Mouse (Mus musculus): ENCODE data around the gene Ifitm3. TPM values are rescaled to one million over a fixed set of nuclear protein-coding genes. Genes with fewer than 3 reads are reported as not detected.

Ifitm3 gene
- total and polyA plus RNA-seq, 2 experiments from 2014 or later: 35.9 to 78.8 TPM

- no peak overlapping the region for H3K4me3 ChIP-seq (ENCODE audit: low read depth, low read length)
- H3K27me3 ChIP-seq (ENCODE audit: insufficient read depth, low read length): no peaks in the 10 kb centered on the region
- H3K4me1 ChIP-seq (ENCODE audit: insufficient read depth): no peaks in the 10 kb centered on the region
- no peaks in the 10 kb centered on the region for H3K9me3 ChIP-seq (ENCODE audit: low read length)
- no peak for DNase-seq
- no peak for ATAC-seq
- WGBS: 83% methylated on average over 9 of the region's 9 CpGs
- no peak overlapping the region for H3K4me2 ChIP-seq (ENCODE audit: low read depth)
- no peak overlapping the region for H3K27ac ChIP-seq (ENCODE audit: low read depth, low read length)
- H3K9ac ChIP-seq: no peak overlapping the region
- H3K36me3 ChIP-seq (ENCODE audit: insufficient read depth): no peaks in the 10 kb centered on the region
- TF ChIP-seq CTCF (IDR thresholded peaks at IDR 0.05; ENCODE audit: low read depth): no peak
Measured at GRCm38 (mm10) chr7:141032458-141033167, 22.0 kb upstream of the Ifitm3 start.

- Histone ChIP-seq H3K4me3 (ENCODE audit: low read depth, low read length) (no peak overlapping the region), H3K9ac (no peak overlapping the region), H3K36me3 (ENCODE audit: insufficient read depth) (no peaks in the 10 kb centered on the region), H3K4me2 (ENCODE audit: low read depth) (no peak overlapping the region), H3K4me1 (ENCODE audit: insufficient read depth) (no peaks in the 10 kb centered on the region), H3K27ac (ENCODE audit: low read depth, low read length) (no peak overlapping the region), H3K27me3 (ENCODE audit: insufficient read depth, low read length) (no peaks in the 10 kb centered on the region), H3K9me3 (ENCODE audit: low read length) (no peaks in the 10 kb centered on the region)
- DNase-seq (no peak), ATAC-seq (no peak)
- no peak for TF ChIP-seq CTCF (IDR thresholded peaks at IDR 0.05; ENCODE audit: low read depth)
- 35% methylated on average over 3 of the region's 3 CpGs for WGBS
Measured at GRCm38 (mm10) chr7:141030390-141030789, 19.8 kb upstream of the Ifitm3 start.

DNA sequence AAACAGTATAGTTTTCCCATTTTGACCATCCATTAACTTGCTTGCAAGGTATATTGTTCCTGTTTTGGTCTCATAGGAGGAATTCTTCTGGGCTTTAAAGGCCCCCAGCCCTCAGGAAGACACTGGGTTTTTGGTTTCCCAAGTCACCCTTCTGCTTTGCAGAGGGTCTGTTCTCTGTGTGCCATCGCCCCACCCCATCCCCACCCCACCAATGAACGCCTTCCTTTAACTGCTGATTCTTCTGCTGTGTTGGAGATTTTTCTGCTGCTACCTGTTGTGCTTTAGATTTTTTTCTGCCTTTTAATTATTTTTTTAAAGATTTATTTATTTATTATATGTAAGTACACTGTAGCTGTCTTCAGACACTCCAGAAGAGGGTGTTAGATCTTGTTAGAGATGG, 18.3 kb upstream of the Ifitm3 start, which contains the start of gene Gm17387:
Gene Gm17387, plus strand, starts transcription at position 301 of the 400 bp plus-strand sequence.
- ATAC-seq (no peak), DNase-seq (no peak)
- Histone ChIP-seq H3K27me3 (ENCODE audit: insufficient read depth, low read length) (no peaks in the 10 kb centered on the region), H3K4me3 (ENCODE audit: low read depth, low read length) (no peak within 1 kb of the TSS), H3K9ac (no peak within 1 kb of the TSS), H3K9me3 (ENCODE audit: low read length) (no peaks in the 10 kb centered on the region), H3K4me1 (ENCODE audit: insufficient read depth) (no peaks in the 10 kb centered on the region), H3K36me3 (ENCODE audit: insufficient read depth) (no peaks in the 10 kb centered on the region), H3K27ac (ENCODE audit: low read depth, low read length) (no peak within 1 kb of the TSS), H3K4me2 (ENCODE audit: low read depth) (no peak within 1 kb of the TSS)
- no peak for TF ChIP-seq CTCF (IDR thresholded peaks at IDR 0.05; ENCODE audit: low read depth)
- WGBS: 90% methylated on average over 2 of the region's 2 CpGs

DNA sequence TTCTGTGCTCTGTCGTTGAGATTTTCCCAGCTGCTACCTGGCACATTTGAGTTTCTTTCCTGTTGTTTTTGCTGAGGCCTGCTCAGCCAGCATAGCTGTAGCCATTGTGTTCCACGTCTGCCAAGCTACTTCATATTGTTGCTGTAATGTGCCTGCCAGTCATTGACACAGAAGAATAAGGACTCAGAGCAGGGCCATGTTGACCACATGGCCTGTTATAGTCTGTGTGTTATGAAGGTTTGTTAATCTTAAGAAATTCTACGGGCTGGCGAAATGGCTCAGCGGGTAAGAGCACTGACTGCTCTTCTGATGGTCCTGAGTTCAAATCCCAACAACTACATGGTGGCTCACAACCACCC, 16.1 kb upstream of the Ifitm3 start:
- Histone ChIP-seq H3K27me3 (ENCODE audit: insufficient read depth, low read length) (no peaks in the 10 kb centered on the region), H3K36me3 (ENCODE audit: insufficient read depth) (no peaks in the 10 kb centered on the region), H3K4me2 (ENCODE audit: low read depth) (no peak overlapping the region), H3K4me1 (ENCODE audit: insufficient read depth) (no peaks in the 10 kb centered on the region), H3K27ac (ENCODE audit: low read depth, low read length) (peak overlapping the region; percentile 70; the same call in 1 of the 2 replicates), H3K4me3 (ENCODE audit: low read depth, low read length) (no peak overlapping the region), H3K9me3 (ENCODE audit: low read length) (no peaks in the 10 kb centered on the region), H3K9ac (no peak overlapping the region)
- ATAC-seq: peak; percentile 50; the same call in 1 of the 2 replicates
- 17% methylated on average over 5 of the region's 5 CpGs for WGBS
- no peak for TF ChIP-seq CTCF (IDR thresholded peaks at IDR 0.05; ENCODE audit: low read depth)
- peak; percentile 18 for DNase-seq

DNA sequence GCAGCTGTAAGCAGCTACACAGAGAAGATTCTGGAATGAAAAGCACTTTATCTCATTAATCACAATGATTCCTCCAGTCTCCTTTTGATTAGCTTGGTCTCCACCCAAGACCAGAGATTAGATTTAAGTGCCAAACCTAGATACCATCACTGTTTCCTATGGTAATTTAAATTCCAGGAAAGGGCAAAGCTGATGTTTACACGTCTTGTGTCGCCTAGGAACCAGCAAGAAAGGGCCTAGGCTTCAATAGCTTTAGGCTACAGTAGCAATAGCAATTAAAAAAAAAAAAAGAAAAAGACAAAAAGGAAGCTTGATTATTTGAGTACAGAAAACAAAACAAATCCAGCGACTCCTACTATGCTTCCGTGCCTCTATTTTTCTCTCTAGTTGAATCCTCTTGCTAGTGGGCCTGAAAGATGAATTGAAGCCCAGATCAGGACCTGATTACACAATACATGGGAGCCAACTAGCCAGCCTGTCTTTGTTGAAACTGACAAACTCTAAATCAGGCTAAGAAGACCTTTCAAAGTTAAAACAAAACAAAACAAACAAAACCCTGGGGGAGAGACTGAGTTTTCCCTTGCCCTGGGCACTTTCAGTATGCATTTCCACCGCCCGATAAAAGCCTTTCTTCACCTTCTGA, 15.6 kb upstream of the Ifitm3 start:
- Histone ChIP-seq H3K36me3 (ENCODE audit: insufficient read depth) (no peaks in the 10 kb centered on the region), H3K27me3 (ENCODE audit: insufficient read depth, low read length) (no peaks in the 10 kb centered on the region), H3K4me1 (ENCODE audit: insufficient read depth) (no peaks in the 10 kb centered on the region), H3K4me3 (ENCODE audit: low read depth, low read length) (no peak overlapping the region), H3K4me2 (ENCODE audit: low read depth) (no peak overlapping the region), H3K9ac (no peak overlapping the region), H3K27ac (ENCODE audit: low read depth, low read length) (peak overlapping the region; percentile 70), H3K9me3 (ENCODE audit: low read length) (no peaks in the 10 kb centered on the region)
- ATAC-seq (peak; percentile 50; the same call in 1 of the 2 replicates), DNase-seq (peak; percentile 13)
- 4% methylated on average over 6 of the region's 6 CpGs for WGBS
- no peak for TF ChIP-seq CTCF (IDR thresholded peaks at IDR 0.05; ENCODE audit: low read depth)

DNA sequence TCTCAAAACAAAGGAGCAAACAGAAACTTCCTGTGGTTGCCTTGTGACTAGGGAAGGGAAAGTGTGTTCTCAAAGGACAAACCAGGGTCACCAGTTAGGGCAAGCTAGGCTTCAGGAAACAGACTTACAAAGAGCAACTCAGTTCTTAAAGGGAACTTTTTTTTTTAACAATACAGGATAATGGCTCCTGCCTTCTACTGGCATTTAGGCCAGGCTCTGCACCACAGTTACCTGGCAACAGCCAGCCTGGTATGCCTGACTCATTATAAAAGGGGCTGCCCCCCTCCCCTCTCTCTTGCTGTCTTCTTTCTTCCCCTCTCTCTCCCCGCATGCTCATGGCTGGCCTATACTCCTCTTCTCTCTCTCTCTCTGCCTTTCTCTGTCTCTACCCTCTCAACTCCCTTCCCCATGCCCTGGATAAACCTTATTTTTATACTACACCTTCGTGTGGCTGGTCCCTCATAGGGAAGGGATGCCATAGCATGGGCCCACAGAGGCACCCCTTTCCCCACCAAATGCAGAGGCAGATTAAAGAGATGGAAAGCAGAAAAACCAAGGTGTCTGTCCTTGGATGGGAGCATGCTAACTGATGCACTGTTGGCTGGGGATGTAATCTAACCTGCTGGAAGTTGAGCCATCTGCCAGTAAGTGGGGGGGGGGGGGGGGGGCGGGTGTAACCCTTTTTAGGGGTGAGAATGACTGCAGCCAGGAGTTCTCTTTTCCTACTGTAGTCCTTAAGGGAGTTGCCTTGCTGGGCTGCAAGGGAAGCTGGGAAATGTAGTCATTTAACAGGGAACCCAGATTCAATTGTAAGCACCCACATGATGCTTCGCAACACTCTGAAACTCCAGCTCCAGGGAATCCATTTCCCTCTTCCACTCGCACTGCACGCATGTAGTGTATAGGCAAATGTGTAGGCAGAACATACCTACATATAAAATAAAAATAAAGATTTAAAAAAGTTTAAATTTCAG, 14.6 kb upstream of the Ifitm3 start:
- peak overlapping the region; percentile 54; the same call in 1 of the 2 replicates for H3K27ac ChIP-seq (ENCODE audit: low read depth, low read length)
- H3K4me3 ChIP-seq (ENCODE audit: low read depth, low read length): no peak overlapping the region
- DNase-seq: peak; percentile 43
- H3K4me1 ChIP-seq (ENCODE audit: insufficient read depth): no peaks in the 10 kb centered on the region
- no peak overlapping the region for H3K4me2 ChIP-seq (ENCODE audit: low read depth)
- H3K9ac ChIP-seq: no peak overlapping the region
- TF ChIP-seq CTCF (IDR thresholded peaks at IDR 0.05; ENCODE audit: low read depth): no peak
- no peaks in the 10 kb centered on the region for H3K9me3 ChIP-seq (ENCODE audit: low read length)
- peak; percentile 78 for ATAC-seq
- no peaks in the 10 kb centered on the region for H3K36me3 ChIP-seq (ENCODE audit: insufficient read depth)
- WGBS: 9% methylated on average over 6 of the region's 6 CpGs
- H3K27me3 ChIP-seq (ENCODE audit: insufficient read depth, low read length): no peaks in the 10 kb centered on the region
